Mouse (Mus musculus): ENCODE measurements around the gene Onecut3.

The Onecut3 gene

DNA sequence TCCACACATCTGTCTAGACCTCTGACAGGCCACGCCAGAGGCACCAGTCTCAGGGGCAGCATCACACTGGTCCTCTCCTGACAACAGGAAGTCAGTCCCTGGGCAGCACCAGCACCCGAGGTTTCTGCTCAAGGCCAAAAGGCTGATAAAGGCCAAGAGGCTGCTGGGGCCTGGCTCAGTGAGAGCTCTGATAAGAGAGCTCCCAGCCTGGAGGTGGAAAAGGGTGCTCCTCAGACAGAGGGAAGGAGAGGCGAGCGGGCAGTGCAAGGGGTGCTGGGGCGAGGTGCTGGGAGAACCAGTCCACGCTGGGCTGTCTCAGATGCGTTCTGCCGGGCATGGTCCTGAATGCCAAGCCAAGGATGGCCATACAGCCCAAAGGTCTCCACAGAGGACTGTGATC lies 58.9 kb downstream of the Onecut3 start:
- no peak for DNase-seq (ENCODE audit: low spot score in 2 of 2)

DNA sequence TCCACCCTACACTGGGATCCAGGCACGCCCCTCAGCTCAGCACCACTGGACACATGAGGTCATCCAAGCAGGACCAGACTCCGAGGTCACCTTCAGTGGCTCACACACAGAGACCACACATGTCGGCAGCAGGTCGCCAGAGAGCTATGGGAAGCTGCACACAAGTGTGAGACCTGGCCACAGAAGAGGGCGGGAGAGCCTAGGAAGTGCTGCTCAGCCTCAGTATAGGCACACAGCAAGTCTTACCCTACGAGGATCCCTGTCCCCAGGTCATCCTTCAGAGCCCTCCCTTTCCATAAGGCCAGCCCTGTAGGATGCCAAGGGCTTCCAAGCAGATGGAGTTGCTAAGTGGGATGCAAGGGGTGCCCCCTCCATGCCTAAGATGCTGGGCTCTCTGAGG lies 59.4 kb downstream of the Onecut3 start:
- DNase-seq (ENCODE audit: low spot score in 2 of 2) = no peak

DNA sequence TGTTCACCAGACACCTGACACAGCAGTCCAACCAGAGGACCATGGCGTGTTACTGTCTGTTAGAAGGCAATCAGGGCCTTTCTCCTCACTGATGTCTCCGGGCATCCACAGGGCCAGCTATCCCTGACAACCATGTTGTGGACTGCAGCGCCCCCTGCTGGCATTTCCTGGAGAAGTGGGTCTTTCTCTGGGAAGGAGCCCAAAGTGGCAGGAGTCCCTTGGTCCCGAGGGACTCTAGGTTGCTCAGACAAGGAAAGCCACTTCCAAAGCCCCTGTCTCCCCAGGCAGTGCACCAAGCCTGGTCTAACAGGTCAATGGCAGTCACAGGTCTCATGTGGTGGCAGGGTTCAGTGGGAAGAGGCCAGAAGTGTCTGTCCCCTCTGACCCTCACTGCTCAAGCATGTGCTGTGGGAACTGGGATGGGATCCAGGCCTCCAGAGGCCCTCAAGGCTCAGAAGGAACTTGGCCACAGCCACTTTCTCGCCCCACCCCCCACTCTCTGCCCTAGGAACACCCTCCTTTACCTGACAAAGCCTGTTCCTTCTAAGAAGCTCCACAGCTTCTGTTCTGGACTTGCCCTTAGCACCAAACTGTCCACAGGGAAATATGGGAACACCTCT lies 62.8 kb downstream of the Onecut3 start:
- peak; percentile 64 to 82 for DNase-seq (ENCODE audit: low spot score in 2 of 2)

DNA sequence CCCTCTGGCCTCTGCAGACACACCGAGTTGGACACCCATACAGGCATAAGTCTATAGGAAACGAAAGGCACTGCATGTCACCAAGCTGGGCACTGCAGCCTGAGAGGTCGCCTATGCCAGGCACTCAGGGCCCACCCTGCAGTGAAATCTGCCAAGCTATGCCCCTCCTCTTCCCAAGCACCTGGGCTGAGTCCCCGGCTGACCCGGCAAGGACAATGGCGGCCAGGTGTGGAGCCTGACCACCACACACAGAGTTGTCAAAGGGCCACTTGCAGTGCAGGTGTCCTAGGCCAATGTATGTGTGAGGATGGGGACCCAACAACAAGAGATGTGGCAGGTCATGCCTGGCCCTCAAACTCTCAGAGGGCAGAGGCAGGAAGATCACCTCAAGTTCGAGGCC lies 64.8 kb downstream of the Onecut3 start:
- no peak for DNase-seq (ENCODE audit: low spot score in 2 of 2)

DNA sequence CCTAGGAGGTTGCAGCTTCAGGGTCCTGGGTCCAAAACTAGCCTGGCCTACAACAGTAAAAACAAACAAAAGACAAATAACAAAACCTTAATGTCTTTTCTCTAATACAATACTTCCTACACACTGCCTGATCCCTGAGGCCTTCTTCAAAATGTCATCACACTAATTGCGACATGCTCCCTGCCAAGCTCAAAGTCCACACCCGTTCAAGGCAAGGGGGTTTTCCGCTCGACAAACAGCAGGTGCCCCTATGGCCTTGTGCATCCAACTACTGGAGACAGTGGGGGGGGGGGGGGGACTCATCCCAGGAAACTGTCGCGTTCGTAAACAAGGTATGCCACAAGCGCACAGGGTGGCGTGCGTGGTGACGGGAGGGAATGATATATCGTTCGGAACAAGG lies 66.0 kb downstream of the Onecut3 start:
- no peak for DNase-seq (ENCODE audit: low spot score in 2 of 2)

DNA sequence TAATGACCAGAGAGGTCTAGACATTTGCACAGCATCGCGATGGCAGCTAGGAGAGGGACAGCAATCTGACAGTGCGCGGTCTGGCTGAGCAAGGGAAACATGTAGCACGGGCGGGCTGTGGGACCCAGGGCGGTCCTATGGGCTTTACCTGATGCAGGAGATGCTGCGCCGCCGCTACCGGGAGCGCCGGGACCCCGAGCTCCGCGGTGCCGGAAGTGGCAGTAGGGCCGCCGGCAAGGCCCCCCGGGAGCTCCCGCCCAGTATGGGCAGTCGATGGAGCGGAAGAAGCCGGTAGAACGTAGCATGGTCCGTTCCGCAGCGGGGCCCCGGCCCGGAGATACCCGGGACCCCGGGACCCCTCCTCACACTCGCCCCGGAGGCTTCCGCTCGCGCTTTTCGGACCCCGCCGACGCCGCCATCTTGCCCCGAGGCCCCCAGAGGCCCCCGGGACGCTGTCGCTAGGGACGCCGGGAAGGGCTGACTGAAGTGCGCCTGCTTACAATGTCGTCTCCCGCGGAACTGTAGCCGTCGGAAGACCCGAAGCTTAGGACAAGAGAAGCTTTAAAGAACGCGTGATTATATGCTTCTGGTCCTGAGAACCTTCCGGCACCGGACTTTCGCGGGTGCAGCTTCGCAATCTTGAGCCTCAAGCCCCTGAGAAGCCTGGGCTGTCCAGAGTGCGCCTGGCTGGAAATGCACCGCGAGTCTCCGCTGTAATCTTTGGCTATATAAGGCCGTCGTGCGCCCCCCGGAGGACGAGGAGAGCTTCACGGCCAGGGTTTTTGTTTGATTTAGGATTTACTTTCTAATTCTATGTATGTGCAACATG lies 66.7 kb downstream of the Onecut3 start, which contains the start of gene Rexo1:
TSS of gene Rexo1 (minus strand) at position 445 of the 829 bp plus-strand sequence.
- DNase-seq (ENCODE audit: low spot score in 2 of 2) = peak; percentile 96 to 98

DNA sequence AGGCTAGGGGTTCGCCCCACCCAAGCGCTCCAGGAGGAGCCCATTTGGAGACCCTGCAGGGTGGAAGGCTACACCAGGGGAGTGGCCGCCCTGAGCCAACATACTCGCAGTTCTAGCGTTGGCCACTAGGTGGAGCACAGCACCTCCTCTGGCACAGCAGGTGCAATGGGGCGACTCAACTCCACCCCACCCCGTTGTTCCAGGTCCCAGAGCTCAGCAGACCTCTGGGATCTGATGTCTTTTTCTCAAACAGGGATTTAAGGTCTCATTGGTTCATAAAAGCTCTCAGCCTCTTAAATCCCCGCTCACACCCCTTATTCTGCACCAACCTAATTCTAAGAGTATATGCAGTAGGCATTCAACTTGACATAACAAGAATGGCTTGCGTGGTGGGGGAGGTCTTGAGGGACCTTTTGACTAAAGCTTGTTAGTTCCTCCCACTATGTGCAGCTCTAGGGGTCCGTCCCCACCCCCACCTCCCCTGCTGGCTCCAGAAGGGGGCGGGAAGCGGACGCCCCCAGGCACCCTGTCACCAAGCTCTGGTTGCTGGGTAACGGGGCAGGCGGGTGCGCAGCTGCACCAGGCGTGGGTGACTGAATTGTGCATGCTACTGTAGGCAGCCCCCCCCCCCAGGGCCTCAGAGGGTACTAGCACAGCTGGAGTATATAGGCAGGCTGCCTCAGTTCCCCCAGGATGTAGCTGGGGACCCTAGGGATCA lies 71.9 kb downstream of the Onecut3 start:
- peak; percentile 94 to 95 for DNase-seq (ENCODE audit: low spot score in 2 of 2)

Data from right cerebral cortex, adult 2 months (tissue).